Mouse (Mus musculus): ENCODE measurements around the gene Mrpl52.

GRCm38 (mm10) chr14:54423406-54423805 lies 3.3 kb upstream of the Mrpl52 start:
- TF ChIP-seq CTCF (IDR thresholded peaks at IDR 0.05; ENCODE audit: insufficient read depth, low read length) (peak; percentile 73), POLR2A (IDR thresholded peaks at IDR 0.05; ENCODE audit: borderline replicate concordance, extremely low read depth, low read depth, low read length) (no peak)
